Mouse (Mus musculus): Measurements from ENCODE around the gene Trabd2b.

- TF ChIP-seq CTCF (IDR thresholded peaks at IDR 0.05; ENCODE audit: low read depth, low read length) (no peak), POLR2A (IDR thresholded peaks at IDR 0.05; ENCODE audit: insufficient read depth, low read length) (no peak)
Observed at GRCm38 (mm10) chr4:114370935-114371715, 35.4 kb upstream of the Trabd2b start.

Data from ES-Bruce4 (cell line).